Mouse (Mus musculus) 3134 (cell line): ENCODE data around the gene Scgb2b26.
"Not testable (repeated sequence)": the region's sequence is repeated elsewhere in the genome, so short reads cannot be mapped to it uniquely, and the experiment has no call there.

Experiments used
- DNase-seq: peaks from one replicate; pipeline ENCODE4 v3.0.0-alpha.2; 2011; ENCODE audit warnings: low spot score; ENCODE audit not compliant: insufficient read length; ENCODE audit errors: extremely low read depth

Scgb2b26 gene

GRCm38 (mm10) chr7:33944940-33945339 is at the start of gene Scgb2b26:
Gene Scgb2b26, minus strand, starts transcription at chr7:33945040.
- no peak for DNase-seq

- DNase-seq: not testable (repeated sequence)
These were observed 37.4 kb upstream of the Scgb2b26 start for GRCm38 (mm10) chr7:33982281-33982680.

GRCm38 (mm10) chr7:33902982-33903381 is 41.9 kb downstream of the Scgb2b26 start:
- no peak for DNase-seq

- DNase-seq: no peak
These were observed 44.0 kb downstream of the Scgb2b26 start for GRCm38 (mm10) chr7:33900803-33901202.

- no peak for DNase-seq
These were observed 44.8 kb downstream of the Scgb2b26 start for GRCm38 (mm10) chr7:33900007-33900406.
